Mouse (Mus musculus) hindbrain, embryonic 16.5 days (tissue): ENCODE measurements around the gene Olfr508. TPM values are rescaled to one million over a fixed set of nuclear protein-coding genes. Genes with fewer than 3 reads are reported as not detected.

Experiments
- ATAC-seq: fragments of 200-750 bp; cut with Nextera tagmentation; 2 replicates; pipeline ENCODE4 v1.8.0; 2017; ENCODE audit warnings: moderate TSS enrichment, moderate library complexity
- H3K27ac ChIP-seq: fragments of 300-500 bp; sonication (generic); 2 replicates; pipeline ENCODE4 v1.5.1; 2014; ENCODE audit warnings: low read depth, mild to moderate bottlenecking, control low read depth, low read length, moderate library complexity
- H3K27me3 ChIP-seq: fragments of 300-500 bp; sonication (generic); replicated peaks from 2 replicates; pipeline ENCODE4 v1.6.1; 2014; ENCODE audit warnings: low read length; ENCODE audit not compliant: control insufficient read depth, insufficient read depth
- H3K36me3 ChIP-seq: fragments of 300-500 bp; sonication (generic); 2 replicates; pipeline ENCODE4 v1.6.1; 2014; ENCODE audit warnings: mild to moderate bottlenecking, low read length, moderate library complexity, mixed read lengths; ENCODE audit not compliant: control insufficient read depth, insufficient read depth
- H3K4me1 ChIP-seq: fragments of 300-500 bp; sonication (generic); 2 replicates; pipeline ENCODE4 v1.6.1; 2014; ENCODE audit warnings: low read depth, low read length; ENCODE audit not compliant: control insufficient read depth, insufficient read depth
- H3K4me2 ChIP-seq: fragments of 300-500 bp; sonication (generic); 2 replicates; pipeline ENCODE4 v1.6.1; 2014; ENCODE audit warnings: mild to moderate bottlenecking, low read length, control low read depth, moderate library complexity
- H3K4me3 ChIP-seq: fragments of 300-500 bp; sonication (generic); 2 replicates; pipeline ENCODE4 v1.5.1; 2014; ENCODE audit warnings: mild to moderate bottlenecking, low read length, control low read depth, moderate library complexity
- H3K9ac ChIP-seq: fragments of 300-500 bp; sonication (generic); 2 replicates; pipeline ENCODE4 v1.6.1; 2014; ENCODE audit warnings: low read depth, mild to moderate bottlenecking, control low read depth, low read length, moderate library complexity
- H3K9me3 ChIP-seq: fragments of 300-500 bp; sonication (generic); 2 replicates; pipeline ENCODE4 v1.6.1; 2014; ENCODE audit warnings: mild to moderate bottlenecking, low read length, moderate library complexity; ENCODE audit not compliant: control insufficient read depth
- WGBS: fragments of 180-500 bp; shearing (Covaris S2); extraction: QIAGEN DNeasy Blood & Tissue Kit; methylation state at CpG from one replicate; pipeline ENCODE4 v1.1.7; 2014; 5-methylcytosine and 5-hydroxymethylcytosine counted together
- polyA plus RNA-seq: library from polyadenylated mRNA; unstranded; fragments of >200 nt; fragmentation: Nextera tagmentation; extraction: Ambion mirVana; gene quantifications from 2 replicates; pipeline ENCODE4 v1.2.1, GENCODE M21; 2015

Gene Olfr508
- polyA plus RNA-seq, 1 experiment from 2014 or later: not detected

GRCm38 (mm10) chr7:108671058-108671457 is 41.3 kb downstream of the Olfr508 start:
- Histone ChIP-seq H3K4me1 (no peaks in the 10 kb centered on the region), H3K27me3 (no peaks in the 10 kb centered on the region), H3K36me3 (no peaks in the 10 kb centered on the region), H3K4me2 (no peak overlapping the region), H3K4me3 (no peak overlapping the region), H3K9ac (no peak overlapping the region), H3K27ac (no peak overlapping the region), H3K9me3 (no peaks in the 10 kb centered on the region)
- no peak for ATAC-seq
- WGBS: 83% methylated on average over 1 of the region's 1 CpGs

- no peaks in the 10 kb centered on the region for H3K4me1 ChIP-seq
- no peak for ATAC-seq
- 81% methylated on average over 4 of the region's 4 CpGs for WGBS
- no peaks in the 10 kb centered on the region for H3K27me3 ChIP-seq
- H3K27ac ChIP-seq: no peak overlapping the region
- H3K9ac ChIP-seq: no peak overlapping the region
- H3K4me3 ChIP-seq: no peak overlapping the region
- H3K4me2 ChIP-seq: no peak overlapping the region
- H3K36me3 ChIP-seq: no peaks in the 10 kb centered on the region
- no peaks in the 10 kb centered on the region for H3K9me3 ChIP-seq
Measured at GRCm38 (mm10) chr7:108678886-108679285, 49.1 kb downstream of the Olfr508 start.

Other genes starting within 250 kb of the Olfr508 start
- not detected in 2 replicates for gene Olfr495, start 236.8 kb upstream of the Olfr508 start, polyA plus RNA-seq
- gene Olfr497, start 209.6 kb upstream of the Olfr508 start, polyA plus RNA-seq: not detected in 2 replicates
- not detected in 2 replicates for gene Olfr498, start 164.7 kb upstream of the Olfr508 start, polyA plus RNA-seq
- not detected in 2 replicates for gene Olfr502, start 104.9 kb upstream of the Olfr508 start, polyA plus RNA-seq
- gene Olfr503, start 85.5 kb upstream of the Olfr508 start, polyA plus RNA-seq: not detected in 2 replicates
- not detected in 2 replicates for gene Olfr504, start 64.2 kb upstream of the Olfr508 start, polyA plus RNA-seq
- not detected in 2 replicates for gene Olfr506, start 19.2 kb upstream of the Olfr508 start, polyA plus RNA-seq
- gene Olfr507, start 8.2 kb upstream of the Olfr508 start, polyA plus RNA-seq: not detected in 2 replicates
- gene Olfr509, start 21.9 kb downstream of the Olfr508 start, polyA plus RNA-seq: not detected in 2 replicates
- not detected in 2 replicates for gene Olfr510, start 36.4 kb downstream of the Olfr508 start, polyA plus RNA-seq
- not detected in 2 replicates for gene Olfr512, start 83.3 kb downstream of the Olfr508 start, polyA plus RNA-seq
- gene Olfr513, start 121.0 kb downstream of the Olfr508 start, polyA plus RNA-seq: not detected in 2 replicates
- not detected in 2 replicates for gene Olfr514, start 196.0 kb downstream of the Olfr508 start, polyA plus RNA-seq
- gene Olfr516, start 220.5 kb downstream of the Olfr508 start, polyA plus RNA-seq: not detected in 2 replicates
- not detected in 2 replicates for gene Olfr517, start 242.4 kb downstream of the Olfr508 start, polyA plus RNA-seq